Mouse (Mus musculus): ENCODE results near the gene Pim3.

Pim3 gene

GRCm38 (mm10) chr15:88902200-88902875 lies 40.4 kb downstream of the Pim3 start:
- no peak for TF ChIP-seq GATA4 (IDR thresholded peaks at IDR 0.05; ENCODE audit: insufficient replicate concordance, low read length)

GRCm38 (mm10) chr15:88903086-88903485 lies 41.1 kb downstream of the Pim3 start:
- TF ChIP-seq GATA4 (IDR thresholded peaks at IDR 0.05; ENCODE audit: insufficient replicate concordance, low read length): no peak

- no peak for TF ChIP-seq GATA4 (IDR thresholded peaks at IDR 0.05; ENCODE audit: insufficient replicate concordance, low read length)
Measured at GRCm38 (mm10) chr15:88904056-88904811, 42.2 kb downstream of the Pim3 start.

- TF ChIP-seq GATA4 (IDR thresholded peaks at IDR 0.05; ENCODE audit: insufficient replicate concordance, low read length): no peak
Measured at GRCm38 (mm10) chr15:88906347-88906746, 44.4 kb downstream of the Pim3 start.

- TF ChIP-seq GATA4 (IDR thresholded peaks at IDR 0.05; ENCODE audit: insufficient replicate concordance, low read length): no peak
Measured at GRCm38 (mm10) chr15:88915046-88915445, 53.1 kb downstream of the Pim3 start.

All from liver, adult (tissue).